Mouse (Mus musculus): ENCODE measurements around the gene Ccdc152. TPM values are rescaled to one million over a fixed set of nuclear protein-coding genes. Genes with fewer than 3 reads are reported as not detected.

Gene Ccdc152
- polyA plus RNA-seq, 1 experiment, result not detected

- no peak within 1 kb of the TSS for H3K4me3 ChIP-seq (ENCODE audit: insufficient read depth, poor library complexity, severe bottlenecking)
- TF ChIP-seq FOSL1 (IDR thresholded peaks at IDR 0.05; ENCODE audit: insufficient read depth, low read length, poor library complexity, severe bottlenecking) (no peak), MAX (IDR thresholded peaks at IDR 0.05) (no peak), MYOG (IDR thresholded peaks at IDR 0.05; ENCODE audit: control insufficient read depth, extremely low read depth, insufficient read length) (no peak), USF1 (IDR thresholded peaks at IDR 0.05; ENCODE audit: low read depth) (no peak), MYOD1 (IDR thresholded peaks at IDR 0.05; ENCODE audit: control insufficient read depth, insufficient read length, low read depth) (no peak), CEBPB (IDR thresholded peaks at IDR 0.05; ENCODE audit: low read depth) (no peak), CTCF (IDR thresholded peaks at IDR 0.05; ENCODE audit: control insufficient read depth, insufficient read depth, insufficient read length) (no peak)
- no peaks in the 10 kb centered on the region for H3K79me3 ChIP-seq (ENCODE audit: low read depth)
- no peaks in the 10 kb centered on the region for H3K36me3 ChIP-seq (ENCODE audit: control insufficient read depth, insufficient read depth)
- H3K79me2 ChIP-seq (ENCODE audit: control insufficient read depth, insufficient read depth), result no peaks in the 10 kb centered on the region
- no peaks in the 10 kb centered on the region for H3K27me3 ChIP-seq (ENCODE audit: control insufficient read depth, insufficient read depth, insufficient read length)
- H3ac ChIP-seq (ENCODE audit: control insufficient read depth, insufficient read length, low read depth), result no peak within 1 kb of the TSS
Measured at GRCm38 (mm10) chr15:3268247-3268646, 35.1 kb downstream of the Ccdc152 start, which contains the start of gene Selenop. Gene Selenop (plus strand): TSS chr15:3268547.

DNA sequence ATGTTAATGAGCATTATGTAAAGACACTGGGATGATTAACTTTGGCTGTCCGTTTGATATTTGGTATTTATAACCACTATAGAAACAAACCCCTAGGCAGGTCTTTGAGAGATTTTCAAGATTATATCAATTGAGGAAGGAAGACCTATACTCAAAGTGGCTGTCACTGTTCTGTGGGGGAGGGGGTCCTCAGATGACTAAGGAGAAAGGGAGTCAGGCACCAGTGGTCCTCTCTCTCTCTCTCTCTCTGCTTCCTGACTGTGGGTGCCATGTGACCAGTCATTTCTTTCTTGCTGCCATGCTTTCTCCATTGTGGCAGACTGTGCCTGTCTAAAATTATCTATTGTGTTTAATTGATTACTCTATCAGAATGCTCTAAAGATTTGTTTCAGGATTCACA, 38.5 kb downstream of the Ccdc152 start:
- no peaks in the 10 kb centered on the region for H3K79me3 ChIP-seq (ENCODE audit: low read depth)
- TF ChIP-seq MYOD1 (IDR thresholded peaks at IDR 0.05; ENCODE audit: control insufficient read depth, insufficient read length, low read depth), result no peak
- no peak for TF ChIP-seq CTCF (IDR thresholded peaks at IDR 0.05; ENCODE audit: control insufficient read depth, insufficient read depth, insufficient read length)
- no peak for TF ChIP-seq CEBPB (IDR thresholded peaks at IDR 0.05; ENCODE audit: low read depth)
- TF ChIP-seq FOSL1 (IDR thresholded peaks at IDR 0.05; ENCODE audit: insufficient read depth, low read length, poor library complexity, severe bottlenecking), result no peak
- TF ChIP-seq MYOG (IDR thresholded peaks at IDR 0.05; ENCODE audit: control insufficient read depth, extremely low read depth, insufficient read length), result no peak
- no peak for TF ChIP-seq MAX (IDR thresholded peaks at IDR 0.05)
- no peak for TF ChIP-seq USF1 (IDR thresholded peaks at IDR 0.05; ENCODE audit: low read depth)
- H3K4me3 ChIP-seq (ENCODE audit: insufficient read depth, poor library complexity, severe bottlenecking), result no peak overlapping the region
- H3K36me3 ChIP-seq (ENCODE audit: control insufficient read depth, insufficient read depth), result no peaks in the 10 kb centered on the region
- no peaks in the 10 kb centered on the region for H3K27me3 ChIP-seq (ENCODE audit: control insufficient read depth, insufficient read depth, insufficient read length)
- no peaks in the 10 kb centered on the region for H3K79me2 ChIP-seq (ENCODE audit: control insufficient read depth, insufficient read depth)
- no peak overlapping the region for H3ac ChIP-seq (ENCODE audit: control insufficient read depth, insufficient read length, low read depth)

- TF ChIP-seq CEBPB (IDR thresholded peaks at IDR 0.05; ENCODE audit: low read depth), result no peak
- TF ChIP-seq CTCF (IDR thresholded peaks at IDR 0.05; ENCODE audit: control insufficient read depth, insufficient read depth, insufficient read length), result no peak
- no peak for TF ChIP-seq MYOD1 (IDR thresholded peaks at IDR 0.05; ENCODE audit: control insufficient read depth, insufficient read length, low read depth)
- no peak for TF ChIP-seq FOSL1 (IDR thresholded peaks at IDR 0.05; ENCODE audit: insufficient read depth, low read length, poor library complexity, severe bottlenecking)
- no peak for TF ChIP-seq USF1 (IDR thresholded peaks at IDR 0.05; ENCODE audit: low read depth)
- no peak for TF ChIP-seq MYOG (IDR thresholded peaks at IDR 0.05; ENCODE audit: control insufficient read depth, extremely low read depth, insufficient read length)
- no peaks in the 10 kb centered on the region for H3K27me3 ChIP-seq (ENCODE audit: control insufficient read depth, insufficient read depth, insufficient read length)
- no peaks in the 10 kb centered on the region for H3K79me3 ChIP-seq (ENCODE audit: low read depth)
- no peaks in the 10 kb centered on the region for H3K36me3 ChIP-seq (ENCODE audit: control insufficient read depth, insufficient read depth)
- no peak overlapping the region for H3K4me3 ChIP-seq (ENCODE audit: insufficient read depth, poor library complexity, severe bottlenecking)
- no peak overlapping the region for H3ac ChIP-seq (ENCODE audit: control insufficient read depth, insufficient read length, low read depth)
- H3K79me2 ChIP-seq (ENCODE audit: control insufficient read depth, insufficient read depth), result no peaks in the 10 kb centered on the region
Measured at GRCm38 (mm10) chr15:3264293-3264692, 39.0 kb downstream of the Ccdc152 start.

DNA sequence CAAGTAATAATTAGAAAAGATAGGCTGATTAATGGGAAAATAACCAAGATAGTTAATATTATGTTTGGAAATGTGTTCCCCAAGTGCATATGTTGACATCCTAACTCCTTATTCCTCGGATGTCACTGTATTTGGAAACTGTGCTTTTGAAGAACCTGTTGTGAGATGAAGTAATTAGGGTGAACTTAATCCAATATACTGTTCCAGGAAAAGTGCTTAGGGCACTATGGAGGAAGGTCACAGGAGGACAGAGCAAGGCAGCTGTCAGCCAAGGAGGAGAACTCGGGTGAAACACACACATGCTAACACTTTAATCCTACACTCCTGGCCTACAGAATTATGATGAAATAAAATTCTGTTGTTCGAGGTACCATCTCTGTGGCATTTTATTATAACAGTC, 40.4 kb downstream of the Ccdc152 start:
- TF ChIP-seq CEBPB (IDR thresholded peaks at IDR 0.05; ENCODE audit: low read depth), result no peak
- TF ChIP-seq MAX (IDR thresholded peaks at IDR 0.05), result no peak
- no peak for TF ChIP-seq USF1 (IDR thresholded peaks at IDR 0.05; ENCODE audit: low read depth)
- TF ChIP-seq MYOD1 (IDR thresholded peaks at IDR 0.05; ENCODE audit: control insufficient read depth, insufficient read length, low read depth), result no peak
- no peak for TF ChIP-seq FOSL1 (IDR thresholded peaks at IDR 0.05; ENCODE audit: insufficient read depth, low read length, poor library complexity, severe bottlenecking)
- TF ChIP-seq MYOG (IDR thresholded peaks at IDR 0.05; ENCODE audit: control insufficient read depth, extremely low read depth, insufficient read length), result no peak
- TF ChIP-seq CTCF (IDR thresholded peaks at IDR 0.05; ENCODE audit: control insufficient read depth, insufficient read depth, insufficient read length), result no peak
- Histone ChIP-seq H3K36me3 (ENCODE audit: control insufficient read depth, insufficient read depth) (no peaks in the 10 kb centered on the region), H3K79me2 (ENCODE audit: control insufficient read depth, insufficient read depth) (no peaks in the 10 kb centered on the region)

GRCm38 (mm10) chr15:3260309-3260708, 43.0 kb downstream of the Ccdc152 start:
- Histone ChIP-seq H3K79me3 (ENCODE audit: low read depth) (no peaks in the 10 kb centered on the region), H3K4me3 (ENCODE audit: insufficient read depth, poor library complexity, severe bottlenecking) (no peak overlapping the region), H3K36me3 (ENCODE audit: control insufficient read depth, insufficient read depth) (no peaks in the 10 kb centered on the region), H3K79me2 (ENCODE audit: control insufficient read depth, insufficient read depth) (no peaks in the 10 kb centered on the region), H3K27me3 (ENCODE audit: control insufficient read depth, insufficient read depth, insufficient read length) (no peaks in the 10 kb centered on the region), H3ac (ENCODE audit: control insufficient read depth, insufficient read length, low read depth) (no peak overlapping the region)
- no peak for TF ChIP-seq CTCF (IDR thresholded peaks at IDR 0.05; ENCODE audit: control insufficient read depth, insufficient read depth, insufficient read length)

More for the DNA sequence above, 40.4 kb downstream of the Ccdc152 start:
- Histone ChIP-seq H3K79me3 (ENCODE audit: low read depth) (no peaks in the 10 kb centered on the region), H3K4me3 (ENCODE audit: insufficient read depth, poor library complexity, severe bottlenecking) (no peak overlapping the region), H3K27me3 (ENCODE audit: control insufficient read depth, insufficient read depth, insufficient read length) (no peaks in the 10 kb centered on the region), H3ac (ENCODE audit: control insufficient read depth, insufficient read length, low read depth) (no peak overlapping the region)

DNA sequence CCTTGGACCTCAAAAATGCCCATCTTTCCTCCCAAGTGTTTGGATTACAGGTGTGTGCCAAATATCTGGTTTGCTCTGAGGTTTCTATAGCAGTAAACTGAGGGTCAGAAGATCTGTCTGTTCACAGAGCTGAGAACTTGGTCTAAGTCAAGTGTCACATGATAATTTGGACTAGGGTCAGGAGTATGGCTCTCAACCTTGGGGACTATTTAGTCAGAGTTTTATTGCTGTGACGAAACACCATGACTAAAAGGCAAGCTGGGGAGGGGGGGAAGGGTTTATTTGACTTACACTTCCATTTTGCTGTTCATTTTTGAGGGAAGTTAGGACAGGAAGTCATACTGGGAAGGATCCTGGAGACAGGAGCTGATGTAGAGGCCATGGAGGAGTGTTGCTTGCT, 44.3 kb downstream of the Ccdc152 start:
- Histone ChIP-seq H3K4me3 (ENCODE audit: insufficient read depth, poor library complexity, severe bottlenecking) (no peak overlapping the region), H3K79me3 (ENCODE audit: low read depth) (no peaks in the 10 kb centered on the region), H3ac (ENCODE audit: control insufficient read depth, insufficient read length, low read depth) (no peak overlapping the region), H3K27me3 (ENCODE audit: control insufficient read depth, insufficient read depth, insufficient read length) (no peaks in the 10 kb centered on the region), H3K36me3 (ENCODE audit: control insufficient read depth, insufficient read depth) (no peaks in the 10 kb centered on the region), H3K79me2 (ENCODE audit: control insufficient read depth, insufficient read depth) (no peaks in the 10 kb centered on the region)
- TF ChIP-seq CEBPB (IDR thresholded peaks at IDR 0.05; ENCODE audit: low read depth), result no peak
- TF ChIP-seq FOSL1 (IDR thresholded peaks at IDR 0.05; ENCODE audit: insufficient read depth, low read length, poor library complexity, severe bottlenecking), result no peak
- no peak for TF ChIP-seq MYOG (IDR thresholded peaks at IDR 0.05; ENCODE audit: control insufficient read depth, extremely low read depth, insufficient read length)
- no peak for TF ChIP-seq MYOD1 (IDR thresholded peaks at IDR 0.05; ENCODE audit: control insufficient read depth, insufficient read length, low read depth)
- no peak for TF ChIP-seq MAX (IDR thresholded peaks at IDR 0.05)
- TF ChIP-seq CTCF (IDR thresholded peaks at IDR 0.05; ENCODE audit: control insufficient read depth, insufficient read depth, insufficient read length), result no peak
- no peak for TF ChIP-seq USF1 (IDR thresholded peaks at IDR 0.05; ENCODE audit: low read depth)
